Mouse (Mus musculus) hindbrain, embryonic 15.5 days (tissue): ENCODE data around the gene Vmn1r122. TPM values are rescaled to one million over a fixed set of nuclear protein-coding genes. Genes with fewer than 3 reads are reported as not detected.
"Not testable (repeated sequence)": the region's sequence is repeated elsewhere in the genome, so short reads cannot be mapped to it uniquely, and the experiment has no call there.

Source experiments
- ATAC-seq: fragments of 200-750 bp; cut with Nextera tagmentation; 2 replicates; pipeline ENCODE4 v1.8.0; 2017; ENCODE audit warnings: low read depth, moderate number of reproducible peaks, moderate TSS enrichment; ENCODE audit not compliant: low FRiP score
- H3K27ac ChIP-seq: fragments of 300-500 bp; sonication (generic); replicated peaks from 2 replicates; pipeline ENCODE4 v1.5.1; 2015; ENCODE audit warnings: mild to moderate bottlenecking, inconsistent platforms
- H3K27me3 ChIP-seq: fragments of 300-500 bp; sonication (generic); 2 replicates; pipeline ENCODE4 v1.6.1; 2015; ENCODE audit warnings: control low read depth, inconsistent platforms
- H3K36me3 ChIP-seq: fragments of 300-500 bp; sonication (generic); 2 replicates; pipeline ENCODE4 v1.6.1; 2015; ENCODE audit warnings: control low read depth, inconsistent platforms
- H3K4me1 ChIP-seq: fragments of 300-500 bp; sonication (generic); replicated peaks from 2 replicates; pipeline ENCODE4 v1.6.1; 2015; ENCODE audit warnings: control low read depth, inconsistent platforms
- H3K4me2 ChIP-seq: fragments of 300-500 bp; sonication (generic); 2 replicates; pipeline ENCODE4 v1.6.1; 2015; ENCODE audit warnings: moderate library complexity, mild to moderate bottlenecking, inconsistent platforms
- H3K4me3 ChIP-seq: fragments of 300-500 bp; sonication (generic); 2 replicates; pipeline ENCODE4 v1.5.1; 2015; ENCODE audit warnings: mild to moderate bottlenecking, inconsistent platforms
- H3K9ac ChIP-seq: fragments of 300-500 bp; sonication (generic); 2 replicates; pipeline ENCODE4 v1.6.1; 2015; ENCODE audit warnings: inconsistent platforms
- H3K9me3 ChIP-seq: fragments of 300-500 bp; sonication (generic); 2 replicates; pipeline ENCODE4 v1.6.1; 2016; ENCODE audit warnings: control low read depth, inconsistent platforms
- WGBS: fragments of 180-500 bp; shearing (Covaris S2); methylation state at CpG from one replicate; pipeline ENCODE4 v1.1.7; 2015; 5-methylcytosine and 5-hydroxymethylcytosine counted together
- polyA plus RNA-seq: library from polyadenylated mRNA; unstranded; fragments of >200 nt; fragmentation: Nextera tagmentation; extraction: Ambion mirVana; gene quantifications from 2 replicates; pipeline ENCODE4 v1.2.1, GENCODE M21; 2015

The Vmn1r122 gene
- polyA plus RNA-seq = not detected in 2 replicates

DNA sequence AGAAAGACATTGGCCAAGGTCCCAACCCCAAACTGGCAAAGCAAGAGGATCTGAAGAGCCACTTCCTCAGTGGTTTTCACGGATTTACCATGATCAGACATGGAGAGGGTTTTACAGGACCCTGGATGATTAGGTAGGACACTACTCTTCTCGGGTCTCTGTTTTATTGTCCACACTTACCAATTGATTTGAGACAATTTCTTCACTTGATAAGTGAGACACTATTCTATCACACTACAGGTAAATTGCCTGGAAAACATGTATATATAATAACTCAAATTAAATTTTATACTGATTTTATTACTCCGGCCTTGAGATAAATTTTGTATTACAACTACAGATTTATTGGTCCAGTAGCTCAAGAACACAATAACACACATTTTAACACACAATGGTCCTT lies at the start of gene Vmn1r122:
Gene Vmn1r122, minus strand, starts transcription at position 101 of the 400 bp plus-strand sequence.
- not testable (repeated sequence) for ATAC-seq, H3K4me3 ChIP-seq, H3K4me1 ChIP-seq, H3K27ac ChIP-seq, H3K27me3 ChIP-seq, H3K36me3 ChIP-seq, H3K9me3 ChIP-seq, H3K4me2 ChIP-seq, H3K9ac ChIP-seq
- WGBS = 64% methylated on average over 3 of the region's 3 CpGs

DNA sequence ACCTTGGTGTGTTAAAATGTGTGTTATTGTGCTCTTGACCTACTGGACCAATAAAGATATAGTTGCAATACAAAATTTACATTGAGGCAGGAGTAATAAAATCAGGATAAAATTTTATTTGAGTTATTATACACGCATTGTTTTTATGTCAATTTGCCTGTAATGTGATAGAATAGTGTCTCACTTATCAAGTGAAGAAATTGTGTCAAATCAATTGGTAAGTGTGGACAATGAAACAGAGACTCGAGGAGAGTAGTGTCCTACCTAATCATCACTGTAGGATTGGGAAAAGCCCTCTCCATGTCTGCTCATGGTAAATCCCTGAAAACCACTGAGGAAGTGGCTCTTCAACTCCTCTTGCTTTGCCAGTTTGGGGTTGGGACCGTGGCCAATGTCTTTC lies 28.0 kb upstream of the Vmn1r122 start, which contains the start of gene Vmn1r123:
Gene Vmn1r123, plus strand, starts transcription at position 301 of the 400 bp plus-strand sequence.
- not testable (repeated sequence) for H3K9ac ChIP-seq, H3K4me3 ChIP-seq, H3K9me3 ChIP-seq, H3K4me2 ChIP-seq, H3K4me1 ChIP-seq, H3K27me3 ChIP-seq, H3K27ac ChIP-seq, ATAC-seq, H3K36me3 ChIP-seq
- 33% methylated on average over 1 of the region's 3 CpGs for WGBS

DNA sequence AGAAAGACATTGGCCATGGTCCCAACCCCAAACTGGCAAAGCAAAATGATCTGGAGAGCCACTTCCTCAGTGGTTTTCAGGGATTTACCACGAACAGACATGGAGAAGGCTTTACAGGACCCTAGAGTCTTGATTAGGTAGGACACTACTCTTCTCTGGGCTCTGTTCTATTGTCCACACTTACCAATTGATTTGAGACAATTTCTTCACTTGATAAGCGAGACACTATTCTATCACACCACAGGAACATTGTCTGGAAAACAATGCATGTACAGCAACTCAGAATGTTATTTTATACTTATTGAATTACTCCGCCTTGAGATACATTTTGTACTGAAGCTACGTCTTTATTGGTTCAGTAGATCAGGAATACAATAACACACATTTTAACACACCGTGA lies 35.5 kb downstream of the Vmn1r122 start, which contains the start of gene Vmn1r121:
Gene Vmn1r121, minus strand, starts transcription at position 101 of the 400 bp plus-strand sequence.
- not testable (repeated sequence) for ATAC-seq, H3K4me2 ChIP-seq, H3K9ac ChIP-seq, H3K36me3 ChIP-seq, H3K4me1 ChIP-seq, H3K27ac ChIP-seq, H3K4me3 ChIP-seq, H3K9me3 ChIP-seq, H3K27me3 ChIP-seq
- 76% methylated on average over 5 of the region's 5 CpGs for WGBS

Other genes starting within 250 kb of the Vmn1r122 start
- gene Vmn1r118, start 221.8 kb downstream of the Vmn1r122 start, polyA plus RNA-seq = not detected in 2 replicates
- not detected in 2 replicates for gene Vmn1r119, start 121.7 kb downstream of the Vmn1r122 start, polyA plus RNA-seq
- not detected in 2 replicates for gene Vmn1r120, start 80.3 kb downstream of the Vmn1r122 start, polyA plus RNA-seq
- not detected in 2 replicates for gene Vmn1r121, start 35.6 kb downstream of the Vmn1r122 start, polyA plus RNA-seq
- not detected in 2 replicates for gene Vmn1r123, start 28.1 kb upstream of the Vmn1r122 start, polyA plus RNA-seq
- gene Gm5157, start 56.3 kb upstream of the Vmn1r122 start, polyA plus RNA-seq = not detected in 2 replicates
- not detected in 2 replicates for gene Vmn1r124, start 126.5 kb upstream of the Vmn1r122 start, polyA plus RNA-seq
- gene Vmn1r125, start 138.1 kb upstream of the Vmn1r122 start, polyA plus RNA-seq = not detected in 2 replicates
- gene Vmn1r126, start 167.3 kb upstream of the Vmn1r122 start, polyA plus RNA-seq = not detected in 2 replicates
- not detected in 2 replicates for gene Vmn1r127, start 185.7 kb upstream of the Vmn1r122 start, polyA plus RNA-seq
- gene Vmn1r128, start 215.2 kb upstream of the Vmn1r122 start, polyA plus RNA-seq = not detected in 2 replicates
- gene Vmn1r129, start 227.2 kb upstream of the Vmn1r122 start, polyA plus RNA-seq = not detected in 2 replicates